Mouse (Mus musculus) midbrain, embryonic 15.5 days (tissue): ENCODE measurements around the gene Cdca8. TPM values are rescaled to one million over a fixed set of nuclear protein-coding genes. Genes with fewer than 3 reads are reported as not detected.
A peak's percentile ranks its signal among the peaks of the same experiment; 100 is the strongest.

ENCODE experiments used
- ATAC-seq: fragments of 200-750 bp; cut with Nextera tagmentation; replicated peaks from 2 replicates; pipeline ENCODE4 v1.8.0; 2017; ENCODE audit warnings: moderate TSS enrichment
- H3K27ac ChIP-seq: fragments of 300-500 bp; sonication (generic); 2 replicates; pipeline ENCODE4 v1.5.1; 2015; ENCODE audit warnings: mild to moderate bottlenecking, inconsistent platforms
- H3K27me3 ChIP-seq: fragments of 300-500 bp; sonication (generic); replicated peaks from 2 replicates; pipeline ENCODE4 v1.6.1; 2015; ENCODE audit warnings: inconsistent platforms
- H3K36me3 ChIP-seq: fragments of 300-500 bp; sonication (generic); replicated peaks from 2 replicates; pipeline ENCODE4 v1.6.1; 2015; ENCODE audit warnings: inconsistent platforms
- H3K4me1 ChIP-seq: fragments of 300-500 bp; sonication (generic); 2 replicates; pipeline ENCODE4 v1.6.1; 2015; ENCODE audit warnings: inconsistent platforms
- H3K4me2 ChIP-seq: fragments of 300-500 bp; sonication (generic); 2 replicates; pipeline ENCODE4 v1.6.1; 2015; ENCODE audit warnings: inconsistent platforms, mild to moderate bottlenecking, moderate library complexity
- H3K4me3 ChIP-seq: fragments of 300-500 bp; sonication (generic); 2 replicates; pipeline ENCODE4 v1.5.1; 2015; ENCODE audit warnings: mild to moderate bottlenecking, inconsistent platforms
- H3K9ac ChIP-seq: fragments of 300-500 bp; sonication (generic); 2 replicates; pipeline ENCODE4 v1.6.1; 2015; ENCODE audit warnings: mild to moderate bottlenecking, inconsistent platforms
- H3K9me3 ChIP-seq: fragments of 300-500 bp; sonication (generic); 2 replicates; pipeline ENCODE4 v1.6.1; 2016; ENCODE audit warnings: inconsistent platforms
- WGBS: fragments of 180-500 bp; shearing (Covaris S2); methylation state at CpG from one replicate; pipeline ENCODE4 v1.1.7; 2015; ENCODE audit warnings: mixed read lengths; 5-methylcytosine and 5-hydroxymethylcytosine counted together
- polyA plus RNA-seq: library from polyadenylated mRNA; unstranded; fragments of >200 nt; fragmentation: Nextera tagmentation; extraction: Ambion mirVana; gene quantifications from 2 replicates; pipeline ENCODE4 v1.2.1, GENCODE M21; 2015

The Cdca8 gene
- polyA plus RNA-seq, 1 experiment from 2014 or later = 24.8 TPM

DNA sequence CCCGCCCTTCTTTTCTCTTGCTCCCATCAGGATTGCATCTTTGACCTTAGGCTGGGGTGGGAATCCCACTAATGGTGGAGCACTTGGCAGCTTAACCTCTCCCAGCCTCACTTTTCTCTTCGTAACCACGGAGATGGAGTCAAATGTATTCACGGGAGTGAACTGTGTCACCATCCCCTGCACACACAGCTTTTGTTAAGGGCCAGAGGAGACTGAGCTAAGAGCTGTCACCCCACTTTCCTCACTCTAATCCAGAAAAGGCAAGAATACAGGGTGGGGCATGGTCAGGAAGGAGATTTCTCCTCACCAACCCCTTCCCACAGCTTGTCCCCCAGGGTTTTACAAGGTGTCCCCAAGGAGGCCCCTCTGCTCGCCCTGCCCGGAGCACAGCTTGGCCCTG, 45.3 kb downstream of the Cdca8 start:
- ATAC-seq = no peak
- WGBS = 29% methylated on average over 6 of the region's 6 CpGs
- Histone ChIP-seq H3K27ac (0 out of 2 replicates have a peak overlapping the region, but pooled peaks have one; percentile 20), H3K27me3 (peaks cover 19% of the 10 kb centered on the region; the same call in 1 of the 2 replicates), H3K4me3 (peak overlapping the region; percentile 52), H3K9ac (no peak overlapping the region), H3K4me2 (peak overlapping the region; percentile 71), H3K36me3 (no peaks in the 10 kb centered on the region), H3K4me1 (peaks cover 28% of the 10 kb centered on the region), H3K9me3 (no peaks in the 10 kb centered on the region)

DNA sequence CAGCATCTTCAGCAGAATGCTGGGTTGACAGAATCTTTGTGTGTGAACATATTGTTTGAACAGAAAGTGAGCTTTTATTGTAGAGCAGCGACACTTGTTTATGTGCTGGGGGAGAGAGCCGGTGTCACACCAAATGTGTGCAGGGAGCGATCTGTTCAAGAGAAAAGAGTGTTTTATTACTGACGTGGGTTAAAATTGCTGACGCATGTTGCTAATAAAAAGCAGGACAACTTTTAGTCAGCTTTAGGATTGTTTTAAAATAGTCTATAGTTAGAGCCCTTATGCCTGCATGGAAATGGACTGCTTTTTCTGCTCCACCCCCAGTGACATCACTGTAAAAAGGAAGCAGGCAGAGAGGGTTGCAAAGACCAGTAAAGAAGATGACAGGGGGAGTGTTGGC, 48.3 kb downstream of the Cdca8 start:
- ATAC-seq = no peak
- WGBS = 77% methylated on average over 5 of the region's 5 CpGs

DNA sequence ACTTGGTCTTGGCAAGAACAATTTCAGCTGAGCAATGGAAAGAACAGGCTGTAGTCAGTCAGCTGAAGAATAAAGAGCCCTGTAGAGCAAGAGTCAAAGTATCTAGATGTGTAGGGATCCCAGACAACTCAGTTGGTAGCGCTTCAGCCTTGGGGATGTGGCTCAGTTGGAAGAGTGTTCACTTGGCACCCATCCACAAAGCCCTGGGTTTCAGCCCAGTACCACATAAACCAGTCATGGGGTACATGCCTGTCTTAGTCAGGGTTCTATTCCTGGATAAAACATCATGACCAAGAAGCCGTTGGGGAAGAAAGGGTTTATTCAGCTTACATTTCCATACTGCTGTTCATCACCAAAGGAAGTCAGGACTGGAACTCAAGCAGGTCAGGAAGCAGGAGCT, 49.2 kb downstream of the Cdca8 start:
- Histone ChIP-seq H3K4me1 (peaks cover 17% of the 10 kb centered on the region), H3K36me3 (no peaks in the 10 kb centered on the region), H3K4me3 (no peak overlapping the region), H3K27ac (no peak overlapping the region), H3K4me2 (no peak overlapping the region), H3K27me3 (peaks cover 26% of the 10 kb centered on the region; the same call in 1 of the 2 replicates), H3K9me3 (no peaks in the 10 kb centered on the region), H3K9ac (no peak overlapping the region)
- 86% methylated on average over 2 of the region's 2 CpGs for WGBS
- ATAC-seq = no peak

More for the DNA sequence above, 48.3 kb downstream of the Cdca8 start:
- Histone ChIP-seq H3K9ac (no peak overlapping the region), H3K36me3 (no peaks in the 10 kb centered on the region), H3K9me3 (no peaks in the 10 kb centered on the region), H3K27me3 (peaks cover 21% of the 10 kb centered on the region; the same call in 1 of the 2 replicates), H3K4me3 (no peak overlapping the region), H3K4me1 (peaks cover 21% of the 10 kb centered on the region), H3K4me2 (no peak overlapping the region), H3K27ac (no peak overlapping the region)

DNA sequence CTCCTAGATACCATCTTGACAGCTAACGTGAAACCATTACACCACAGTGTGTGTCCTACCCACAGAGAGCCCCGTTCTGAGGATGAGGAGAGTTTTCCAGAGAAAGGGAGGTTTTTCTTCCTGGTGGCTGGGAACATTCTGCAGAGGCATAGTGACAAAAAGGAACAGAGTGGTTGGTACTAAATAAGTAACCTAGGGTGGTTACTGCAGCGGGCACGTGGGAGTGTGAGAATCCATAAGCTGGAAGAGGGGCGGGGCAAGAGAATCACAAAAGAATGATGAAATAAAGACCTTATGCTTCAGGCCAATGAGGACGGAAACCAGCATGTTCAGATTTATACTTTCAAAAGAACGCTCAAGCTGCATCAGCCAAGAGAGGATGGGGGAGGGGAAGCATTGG, 50.4 kb downstream of the Cdca8 start:
- no peak for ATAC-seq
- H3K9ac ChIP-seq = no peak overlapping the region
- peaks cover 5% of the 10 kb centered on the region for H3K4me1 ChIP-seq
- no peak overlapping the region for H3K4me3 ChIP-seq
- 67% methylated on average over 7 of the region's 7 CpGs for WGBS
- H3K36me3 ChIP-seq = no peaks in the 10 kb centered on the region
- H3K27me3 ChIP-seq = peaks cover 23% of the 10 kb centered on the region; the same call in 1 of the 2 replicates
- no peak overlapping the region for H3K4me2 ChIP-seq
- no peak overlapping the region for H3K27ac ChIP-seq
- H3K9me3 ChIP-seq = no peaks in the 10 kb centered on the region

DNA sequence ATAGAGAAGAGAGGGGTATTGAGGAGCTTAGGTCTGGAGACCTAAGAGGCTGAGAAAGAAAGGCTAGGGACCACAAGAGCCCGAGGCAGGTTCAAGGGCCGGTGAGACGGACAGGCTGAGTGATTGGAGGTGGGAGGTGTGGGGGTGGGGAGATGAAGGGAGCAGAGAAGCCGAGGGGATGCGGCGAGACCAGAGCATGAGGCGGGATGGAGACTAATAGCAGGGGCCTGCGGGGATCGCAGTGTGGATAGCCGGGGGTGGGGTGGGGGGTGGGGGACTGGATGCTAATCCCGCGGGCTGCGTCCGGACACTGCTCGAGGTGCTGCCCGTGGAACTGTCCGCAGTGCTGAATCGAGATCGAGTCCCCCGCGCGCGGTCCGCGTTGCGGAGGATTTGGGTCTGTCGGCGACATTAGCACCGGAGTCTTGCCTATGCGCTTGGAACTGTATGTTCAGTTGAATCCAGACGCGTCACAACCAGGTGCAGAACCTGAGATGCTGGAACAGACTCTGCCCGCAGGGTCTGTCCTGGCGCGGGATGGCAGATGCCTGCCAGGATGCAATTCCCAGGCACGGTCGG, 56.9 kb downstream of the Cdca8 start:
- ATAC-seq = peak; percentile 38
- Histone ChIP-seq H3K4me1 (peaks cover 28% of the 10 kb centered on the region), H3K36me3 (no peaks in the 10 kb centered on the region), H3K27me3 (peaks cover 20% of the 10 kb centered on the region; the same call in 1 of the 2 replicates), H3K4me2 (peak overlapping the region; percentile 71), H3K4me3 (peak overlapping the region; percentile 59), H3K27ac (peak overlapping the region; percentile 82), H3K9ac (peak overlapping the region; percentile 52), H3K9me3 (no peaks in the 10 kb centered on the region)
- WGBS = 1% methylated on average over 37 of the region's 37 CpGs

DNA sequence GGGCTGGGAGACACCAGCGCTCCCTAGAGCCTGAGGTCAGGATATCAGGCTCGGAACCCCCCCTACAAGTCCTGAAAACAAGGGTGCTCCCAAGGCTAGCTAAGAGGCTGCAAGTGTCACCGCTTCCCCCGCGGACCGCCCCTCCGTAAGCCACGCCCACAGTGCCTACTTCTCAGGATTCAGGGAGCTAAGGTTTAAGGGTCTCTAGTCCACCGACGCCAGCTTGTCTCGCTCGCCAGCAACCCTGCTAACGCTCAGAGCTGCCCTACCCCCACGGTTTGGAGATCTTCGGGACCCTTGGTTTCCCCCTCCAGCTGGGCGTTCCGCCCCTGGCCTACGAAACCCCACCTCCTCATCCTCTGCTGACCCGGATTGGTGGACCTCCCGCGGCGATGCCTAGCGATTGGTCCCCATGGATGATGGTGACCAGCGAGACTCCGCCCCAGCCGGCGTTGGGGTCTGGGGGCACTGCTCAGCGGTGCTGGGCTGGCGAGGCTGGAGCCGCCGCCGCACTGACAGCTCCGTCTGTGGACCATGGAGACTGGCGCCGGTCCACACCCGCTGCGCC, 57.7 kb downstream of the Cdca8 start:
- Histone ChIP-seq H3K4me2 (peak overlapping the region; percentile 71), H3K4me3 (peak overlapping the region; percentile 59), H3K27me3 (peaks cover 20% of the 10 kb centered on the region; the same call in 1 of the 2 replicates), H3K9ac (peak overlapping the region; percentile 52), H3K36me3 (no peaks in the 10 kb centered on the region), H3K9me3 (no peaks in the 10 kb centered on the region), H3K4me1 (peaks cover 28% of the 10 kb centered on the region), H3K27ac (peak overlapping the region; percentile 82)
- WGBS = under 1% methylated on average over 37 of the region's 37 CpGs
- ATAC-seq = peak; percentile 97

- peaks cover 28% of the 10 kb centered on the region for H3K4me1 ChIP-seq
- WGBS = 6% methylated on average over 11 of the region's 11 CpGs
- H3K27me3 ChIP-seq = peaks cover 16% of the 10 kb centered on the region; the same call in 1 of the 2 replicates
- H3K9me3 ChIP-seq = no peaks in the 10 kb centered on the region
- H3K36me3 ChIP-seq = no peaks in the 10 kb centered on the region
- peak within 1 kb of the TSS; percentile 82 for H3K27ac ChIP-seq
- peak within 1 kb of the TSS; percentile 71 for H3K4me2 ChIP-seq
- no peak for ATAC-seq
- peak within 1 kb of the TSS; percentile 52 for H3K9ac ChIP-seq
- H3K4me3 ChIP-seq = peak within 1 kb of the TSS; percentile 59
Observed at GRCm38 (mm10) chr4:124880599-124880998, 58.5 kb downstream of the Cdca8 start, which contains the start of gene Epha10. Epha10 (plus strand) TSS chr4:124880899.

GRCm38 (mm10) chr4:124872719-124873118, 66.4 kb downstream of the Cdca8 start:
- H3K9me3 ChIP-seq = no peaks in the 10 kb centered on the region
- no peak for ATAC-seq
- H3K4me2 ChIP-seq = no peak overlapping the region
- H3K9ac ChIP-seq = no peak overlapping the region
- no peaks in the 10 kb centered on the region for H3K36me3 ChIP-seq
- H3K4me1 ChIP-seq = no peaks in the 10 kb centered on the region
- no peak overlapping the region for H3K4me3 ChIP-seq
- H3K27me3 ChIP-seq = no peaks in the 10 kb centered on the region
- H3K27ac ChIP-seq = no peak overlapping the region
- 94% methylated on average over 1 of the region's 1 CpGs for WGBS

Other genes with a start within 250 kb of the Cdca8 start
- 36.8 and 41.8 TPM in 2 replicates for gene Utp11, start 245.7 kb downstream of the Cdca8 start, polyA plus RNA-seq
- gene Fhl3, start 238.6 kb downstream of the Cdca8 start, polyA plus RNA-seq = 1.6 and 2.2 TPM in 2 replicates
- gene Sf3a3, start 224.5 kb downstream of the Cdca8 start, polyA plus RNA-seq = 110 and 112 TPM in 2 replicates
- 22.4 and 29.1 TPM in 2 replicates for gene Inpp5b, start 197.5 kb downstream of the Cdca8 start, polyA plus RNA-seq
- gene Mtf1, start 137.2 kb downstream of the Cdca8 start, polyA plus RNA-seq = 13.7 and 16.0 TPM in 2 replicates
- 49.2 and 50.5 TPM in 2 replicates for gene Yrdc, start 88.6 kb downstream of the Cdca8 start, polyA plus RNA-seq
- gene 1110065P20Rik, start 88.1 kb downstream of the Cdca8 start, polyA plus RNA-seq = 94.8 and 95.8 TPM in 2 replicates
- gene Maneal, start 77.1 kb downstream of the Cdca8 start, polyA plus RNA-seq = 13.8 and 14.2 TPM in 2 replicates
- 16.1 and 16.3 TPM in 2 replicates for gene Epha10, start 58.4 kb downstream of the Cdca8 start, polyA plus RNA-seq
- gene 9930104L06Rik, start 2.3 kb downstream of the Cdca8 start, polyA plus RNA-seq = 14.3 and 16.9 TPM in 2 replicates
- gene Rspo1, start 47.1 kb upstream of the Cdca8 start, polyA plus RNA-seq = 2.4 and 3.7 TPM in 2 replicates
- gene Gnl2, start 77.3 kb upstream of the Cdca8 start, polyA plus RNA-seq = 96.9 and 104 TPM in 2 replicates
- gene Dnali1, start 126.4 kb upstream of the Cdca8 start, polyA plus RNA-seq = 1.3 and 1.5 TPM in 2 replicates
- 27.3 and 28.1 TPM in 2 replicates for gene Snip1, start 127.4 kb upstream of the Cdca8 start, polyA plus RNA-seq
- 152 and 168 TPM in 2 replicates for gene Meaf6, start 145.8 kb upstream of the Cdca8 start, polyA plus RNA-seq
- 0.15 TPM in 2 replicates for gene Zc3h12a, start 188.5 kb upstream of the Cdca8 start, polyA plus RNA-seq